Mouse (Mus musculus) erythroblast, adult 5-6 weeks (primary cell): ENCODE data around the gene Zscan10. TPM values are rescaled to one million over a fixed set of nuclear protein-coding genes. Genes with fewer than 3 reads are reported as not detected.

Experiments used
- ATAC-seq: replicated peaks from 2 replicates; pipeline ENCODE4 v1.8.0; 2016; ENCODE audit warnings: moderate number of reproducible peaks, mild to moderate bottlenecking, moderate TSS enrichment, inconsistent platforms; ENCODE audit not compliant: poor library complexity, low FRiP score, severe bottlenecking
- total RNA-seq, 2 experiments: library from RNA; stranded (forward) in 1 of 2; stranded (reverse) in 1 of 2; fragments of 150-400 nt in 1 of 2; fragments of 200-764, 138-1000 nt in 1 of 2; gene quantifications; 2 replicates each; pipeline versions ENCODE4 v1.2.3 to v1.2.4; 2015 to 2017; ENCODE audit warnings: low replicate concordance in 2 of 2

Zscan10 gene
- total RNA-seq, 2 experiments from 2014 or later, result not detected

DNA sequence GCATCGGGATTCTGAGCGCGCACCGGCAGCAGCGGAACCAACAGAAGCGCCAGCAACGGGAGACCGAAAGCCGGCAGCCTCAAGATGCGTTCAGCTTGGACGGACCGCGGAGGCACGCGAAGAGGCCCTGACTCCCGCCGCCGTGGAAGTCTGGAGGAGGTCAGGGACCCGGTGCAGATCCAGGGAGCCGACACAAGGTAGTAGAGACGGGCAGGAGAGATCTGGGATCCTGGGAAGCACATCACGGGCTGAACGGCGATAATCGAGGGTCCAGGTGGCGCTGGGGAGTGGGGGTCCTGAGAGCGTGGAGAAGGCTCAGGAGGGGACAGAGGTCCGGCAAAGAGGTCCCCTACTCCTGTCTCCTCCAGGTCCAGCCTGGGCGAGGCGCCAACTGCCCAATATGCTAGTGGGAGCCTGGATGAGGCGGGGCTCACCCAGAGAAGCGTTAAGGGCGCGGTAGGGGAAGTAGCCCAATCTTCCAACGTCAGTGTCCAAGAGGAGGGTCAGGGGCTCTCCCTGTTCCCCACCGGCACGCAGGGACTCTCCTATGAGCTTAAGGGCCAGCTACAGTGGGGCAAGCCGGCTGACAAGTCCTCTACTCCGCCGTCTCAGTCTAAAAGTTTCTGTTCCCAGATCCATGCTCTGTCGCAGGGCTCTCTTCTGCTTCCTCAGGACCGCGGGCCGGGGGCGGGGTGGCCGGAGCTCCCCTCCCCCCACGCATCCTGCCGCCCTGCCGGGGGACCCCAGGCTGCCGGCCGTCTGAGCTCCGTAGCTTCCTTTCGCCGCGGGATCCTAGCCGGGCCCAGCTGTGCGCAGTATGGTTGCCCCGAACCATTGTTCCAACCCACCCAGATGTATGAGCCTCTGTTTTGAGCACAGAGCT, 44.2 kb downstream of the Zscan10 start, which contains the start of gene Mmp25:
Mmp25 (minus strand) TSS at position 665 of the 883 bp plus-strand sequence.
- ATAC-seq, result no peak

DNA sequence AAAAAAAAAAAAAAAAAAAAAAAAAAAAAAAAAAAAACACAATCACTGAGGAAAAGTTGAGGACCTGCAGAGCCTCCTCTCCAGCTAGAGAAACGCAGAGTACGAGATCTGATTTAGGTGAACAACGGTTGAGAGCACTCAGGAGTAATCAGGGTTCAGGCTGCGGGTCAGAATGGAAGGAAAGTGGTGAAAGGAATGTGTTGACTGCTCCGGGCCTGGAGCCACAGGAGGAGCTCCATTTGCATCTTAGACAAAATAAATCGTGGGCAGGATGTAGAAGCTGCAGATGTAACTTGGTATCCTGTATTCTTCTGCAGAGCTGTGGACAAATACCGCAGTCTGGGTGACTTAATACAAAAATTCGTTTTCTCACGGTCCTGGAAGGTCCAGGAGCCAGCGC, 45.2 kb downstream of the Zscan10 start:
- ATAC-seq, result no peak

DNA sequence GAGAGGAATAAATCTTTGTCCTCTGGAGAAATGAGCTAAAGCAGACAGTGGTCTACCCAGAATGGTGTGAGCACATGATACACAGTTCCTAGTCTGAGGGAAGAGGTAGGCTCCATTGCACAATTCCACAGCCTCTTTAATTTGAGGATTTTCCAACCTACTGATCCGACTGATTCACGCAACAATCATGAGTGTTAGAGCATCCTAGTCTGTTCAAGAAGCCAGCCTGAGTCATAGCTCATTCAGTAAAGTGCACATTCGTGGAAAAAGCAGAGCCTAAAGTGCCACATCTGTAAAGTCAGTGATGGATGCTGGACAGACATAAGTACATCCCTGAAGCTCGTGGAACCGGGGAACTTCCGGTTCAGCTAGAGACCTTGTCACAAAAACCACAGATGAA, 50.7 kb downstream of the Zscan10 start:
- no peak for ATAC-seq

DNA sequence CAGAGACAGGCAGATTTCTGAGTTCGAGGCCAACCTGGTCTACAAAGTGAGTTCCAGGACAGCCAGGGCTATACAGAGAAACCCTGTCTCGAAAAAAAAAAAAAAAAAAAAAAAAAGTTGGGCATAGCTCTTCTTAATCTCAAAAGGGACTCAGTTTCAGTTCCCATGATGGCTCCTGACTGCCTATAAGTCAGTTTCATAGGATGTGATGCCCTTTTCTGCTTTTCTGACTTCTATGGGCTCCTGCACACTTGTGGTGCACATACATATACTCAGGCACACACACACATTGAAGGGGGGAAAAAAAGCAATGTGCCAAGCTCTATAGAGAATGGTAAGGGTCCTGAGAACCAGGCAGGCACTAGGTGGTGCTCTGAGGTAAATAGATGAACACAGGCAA, 52.7 kb downstream of the Zscan10 start:
- ATAC-seq, result no peak

DNA sequence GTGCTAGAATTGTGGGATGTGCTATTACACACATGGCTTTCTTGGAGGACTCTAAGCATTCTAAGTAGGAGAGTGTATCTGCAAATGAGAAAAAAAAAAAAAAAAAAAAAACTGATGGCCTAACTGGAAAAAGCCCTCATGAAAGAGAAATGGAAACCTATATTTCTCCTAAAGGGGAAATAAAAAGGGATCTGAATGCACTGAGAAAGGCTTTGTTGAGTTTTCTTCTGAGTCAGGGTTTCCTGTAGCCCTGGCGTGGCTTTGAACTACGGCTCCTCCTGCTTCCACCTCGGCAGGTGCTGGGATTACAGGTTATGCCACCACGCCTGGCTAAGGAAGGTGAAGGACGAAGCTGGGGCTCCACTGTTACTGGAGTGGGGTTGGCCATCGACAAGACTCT, 53.3 kb downstream of the Zscan10 start:
- no peak for ATAC-seq

DNA sequence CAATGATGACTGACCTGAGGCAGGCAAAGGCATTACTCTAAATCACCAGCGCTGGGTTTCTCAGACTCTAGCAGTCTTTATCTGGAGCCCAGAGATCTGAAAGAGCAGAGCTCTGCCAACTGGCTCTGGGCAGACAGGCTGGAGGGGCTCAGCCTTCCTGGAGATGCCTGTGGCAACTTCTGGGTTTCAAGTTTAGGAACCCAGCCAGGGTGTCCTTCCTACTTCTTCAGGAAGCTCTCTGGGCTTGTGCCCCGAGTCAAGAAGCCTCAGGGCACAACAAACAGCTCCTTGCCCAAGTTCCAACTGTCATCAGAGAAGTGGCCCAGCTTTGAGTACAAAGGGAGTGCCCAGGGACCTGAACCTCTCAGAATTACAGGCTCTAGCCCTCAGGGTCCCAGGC, 53.8 kb downstream of the Zscan10 start:
- ATAC-seq, result no peak

DNA sequence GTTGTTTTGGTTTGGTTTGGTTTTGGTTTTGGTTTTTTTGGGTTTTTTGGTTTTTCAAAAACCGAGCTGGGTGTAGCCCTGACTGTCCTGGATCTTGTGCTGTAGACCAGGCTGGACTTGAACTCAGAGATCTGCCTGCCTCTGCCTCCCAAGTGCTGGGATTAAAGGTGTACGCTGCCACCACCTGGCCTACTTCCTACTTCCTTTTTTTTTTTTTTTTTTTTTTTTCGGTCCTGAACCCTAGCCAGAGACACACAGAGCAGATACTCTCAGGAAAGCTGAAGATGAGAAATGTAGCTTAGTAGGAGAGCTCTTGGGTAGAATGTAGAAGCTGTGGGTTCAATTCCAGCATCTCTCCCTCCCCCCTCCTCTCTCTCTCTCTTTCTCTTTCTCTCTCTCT, 57.8 kb downstream of the Zscan10 start:
- no peak for ATAC-seq

DNA sequence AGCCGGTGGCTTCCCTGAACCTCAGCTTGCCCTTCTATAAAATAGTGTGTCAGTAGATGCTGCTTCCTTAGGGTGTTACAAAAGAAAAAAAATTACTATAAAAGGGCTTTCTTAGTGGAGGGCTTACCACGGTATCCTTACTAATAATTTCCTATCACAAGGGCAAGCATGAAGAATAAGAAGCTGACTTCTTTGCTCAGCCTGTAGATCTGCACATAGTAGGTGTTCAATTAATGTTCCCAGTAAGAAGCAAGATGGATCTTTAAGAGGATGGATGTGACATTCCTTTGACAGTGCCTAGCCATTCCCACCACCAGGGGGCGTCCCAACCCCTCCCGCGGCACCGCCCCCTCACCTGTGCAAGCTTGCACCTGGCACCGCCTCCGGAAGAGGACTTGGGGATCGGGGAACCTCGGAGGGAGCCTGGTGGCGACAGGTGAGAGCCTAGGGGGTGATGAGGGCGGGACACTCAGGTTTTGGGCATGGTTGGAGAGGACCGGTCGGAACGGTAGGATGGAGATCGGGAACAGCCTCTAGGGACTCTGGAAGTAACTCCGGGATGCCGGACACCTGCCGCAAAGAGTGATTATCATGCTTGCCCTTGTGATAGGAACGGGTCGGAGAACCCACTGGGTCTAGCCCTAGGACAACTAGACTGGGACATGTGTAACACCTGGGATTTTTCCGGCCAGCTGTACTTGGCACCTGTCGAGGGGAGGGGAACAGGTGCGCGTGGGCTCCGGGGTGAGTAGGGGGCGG, 59.6 kb downstream of the Zscan10 start, which contains the start of gene Bicdl2:
Bicdl2 (plus strand) TSS at position 390 of the 759 bp plus-strand sequence.
- ATAC-seq, result peak; percentile 22; the same call in 1 of the 2 replicates

Other genes starting within 250 kb of the Zscan10 start
- not detected in 2 replicates for gene Vmn2r116, start 216.3 kb upstream of the Zscan10 start, total RNA-seq (2015; ENCODE audit: low replicate concordance)
- not detected in 2 replicates for gene Vmn2r116, start 216.3 kb upstream of the Zscan10 start, total RNA-seq (2017; ENCODE audit: low replicate concordance)
- gene Vmn2r117, start 121.2 kb upstream of the Zscan10 start, total RNA-seq (2015; ENCODE audit: low replicate concordance), result not detected in 2 replicates
- not detected in 2 replicates for gene Vmn2r117, start 121.2 kb upstream of the Zscan10 start, total RNA-seq (2017; ENCODE audit: low replicate concordance)
- 1.7 and 2.5 TPM in 2 replicates for gene Zfp213, start 36.6 kb upstream of the Zscan10 start, total RNA-seq (2015; ENCODE audit: low replicate concordance)
- gene Zfp213, start 36.6 kb upstream of the Zscan10 start, total RNA-seq (2017; ENCODE audit: low replicate concordance), result 0.34 and 2.5 TPM in 2 replicates
- not detected in 2 replicates for gene Zfp13, start 1.4 kb upstream of the Zscan10 start, total RNA-seq (2015; ENCODE audit: low replicate concordance)
- not detected in 2 replicates for gene Zfp13, start 1.4 kb upstream of the Zscan10 start, total RNA-seq (2017; ENCODE audit: low replicate concordance)
- gene Mmp25, start 44.4 kb downstream of the Zscan10 start, total RNA-seq (2015; ENCODE audit: low replicate concordance), result 11.1 and 11.9 TPM in 2 replicates
- gene Mmp25, start 44.4 kb downstream of the Zscan10 start, total RNA-seq (2017; ENCODE audit: low replicate concordance), result 3.1 and 4.0 TPM in 2 replicates
- not detected in 2 replicates for gene Bicdl2, start 59.6 kb downstream of the Zscan10 start, total RNA-seq (2015; ENCODE audit: low replicate concordance)
- not detected in 2 replicates for gene Bicdl2, start 59.6 kb downstream of the Zscan10 start, total RNA-seq (2017; ENCODE audit: low replicate concordance)
- 8.6 and 28.0 TPM in 2 replicates for gene Hcfc1r1, start 72.7 kb downstream of the Zscan10 start, total RNA-seq (2015; ENCODE audit: low replicate concordance)
- gene Hcfc1r1, start 72.7 kb downstream of the Zscan10 start, total RNA-seq (2017; ENCODE audit: low replicate concordance), result 4.3 and 12.1 TPM in 2 replicates
- gene Thoc6, start 73.0 kb downstream of the Zscan10 start, total RNA-seq (2015; ENCODE audit: low replicate concordance), result 7.3 and 21.5 TPM in 2 replicates
- gene Thoc6, start 73.0 kb downstream of the Zscan10 start, total RNA-seq (2017; ENCODE audit: low replicate concordance), result 5.4 and 5.7 TPM in 2 replicates
- not detected in 2 replicates for gene Tnfrsf12a, start 76.6 kb downstream of the Zscan10 start, total RNA-seq (2015; ENCODE audit: low replicate concordance)
- 2.0 TPM in 1 of 2 replicates, not detected in the other for gene Tnfrsf12a, start 76.6 kb downstream of the Zscan10 start, total RNA-seq (2017; ENCODE audit: low replicate concordance)
- not detected in 2 replicates for gene Cldn6, start 78.4 kb downstream of the Zscan10 start, total RNA-seq (2015; ENCODE audit: low replicate concordance)
- not detected in 2 replicates for gene Cldn6, start 78.4 kb downstream of the Zscan10 start, total RNA-seq (2017; ENCODE audit: low replicate concordance)
- not detected in 2 replicates for gene Cldn9, start 83.2 kb downstream of the Zscan10 start, total RNA-seq (2015; ENCODE audit: low replicate concordance)
- not detected in 2 replicates for gene Cldn9, start 83.2 kb downstream of the Zscan10 start, total RNA-seq (2017; ENCODE audit: low replicate concordance)
- not detected in 2 replicates for gene 1520401A03Rik, start 121.9 kb downstream of the Zscan10 start, total RNA-seq (2015; ENCODE audit: low replicate concordance)
- not detected in 2 replicates for gene 1520401A03Rik, start 121.9 kb downstream of the Zscan10 start, total RNA-seq (2017; ENCODE audit: low replicate concordance)
- 10.0 and 14.2 TPM in 2 replicates for gene Pkmyt1, start 125.5 kb downstream of the Zscan10 start, total RNA-seq (2015; ENCODE audit: low replicate concordance)
- gene Pkmyt1, start 125.5 kb downstream of the Zscan10 start, total RNA-seq (2017; ENCODE audit: low replicate concordance), result 7.3 and 9.2 TPM in 2 replicates
- gene Paqr4, start 140.0 kb downstream of the Zscan10 start, total RNA-seq (2015; ENCODE audit: low replicate concordance), result 1.2 TPM in 1 of 2 replicates, not detected in the other
- gene Paqr4, start 140.0 kb downstream of the Zscan10 start, total RNA-seq (2017; ENCODE audit: low replicate concordance), result 1.4 and 4.3 TPM in 2 replicates
- gene Kremen2, start 145.0 kb downstream of the Zscan10 start, total RNA-seq (2015; ENCODE audit: low replicate concordance), result not detected in 2 replicates
- gene Kremen2, start 145.0 kb downstream of the Zscan10 start, total RNA-seq (2017; ENCODE audit: low replicate concordance), result not detected in 2 replicates
- gene Flywch1, start 170.7 kb downstream of the Zscan10 start, total RNA-seq (2015; ENCODE audit: low replicate concordance), result 2.1 and 2.3 TPM in 2 replicates
- 3.8 and 4.7 TPM in 2 replicates for gene Flywch1, start 170.7 kb downstream of the Zscan10 start, total RNA-seq (2017; ENCODE audit: low replicate concordance)
- not detected in 2 replicates for gene Flywch2, start 185.2 kb downstream of the Zscan10 start, total RNA-seq (2015; ENCODE audit: low replicate concordance)
- gene Flywch2, start 185.2 kb downstream of the Zscan10 start, total RNA-seq (2017; ENCODE audit: low replicate concordance), result not detected in 2 replicates
- gene Srrm2, start 189.7 kb downstream of the Zscan10 start, total RNA-seq (2015; ENCODE audit: low replicate concordance), result 188 and 291 TPM in 2 replicates
- gene Srrm2, start 189.7 kb downstream of the Zscan10 start, total RNA-seq (2017; ENCODE audit: low replicate concordance), result 169 and 183 TPM in 2 replicates
- 94.3 and 118 TPM in 2 replicates for gene Elob, start 228.3 kb downstream of the Zscan10 start, total RNA-seq (2015; ENCODE audit: low replicate concordance)
- gene Elob, start 228.3 kb downstream of the Zscan10 start, total RNA-seq (2017; ENCODE audit: low replicate concordance), result 33.2 and 50.0 TPM in 2 replicates
- gene Prss33, start 235.2 kb downstream of the Zscan10 start, total RNA-seq (2015; ENCODE audit: low replicate concordance), result not detected in 2 replicates
- not detected in 2 replicates for gene Prss33, start 235.2 kb downstream of the Zscan10 start, total RNA-seq (2017; ENCODE audit: low replicate concordance)
- not detected in 2 replicates for gene Prss32, start 243.0 kb downstream of the Zscan10 start, total RNA-seq (2015; ENCODE audit: low replicate concordance)
- gene Prss32, start 243.0 kb downstream of the Zscan10 start, total RNA-seq (2017; ENCODE audit: low replicate concordance), result not detected in 2 replicates
- gene Prss41, start 243.3 kb downstream of the Zscan10 start, total RNA-seq (2015; ENCODE audit: low replicate concordance), result not detected in 2 replicates
- not detected in 2 replicates for gene Prss41, start 243.3 kb downstream of the Zscan10 start, total RNA-seq (2017; ENCODE audit: low replicate concordance)